Comparison of ENCODE assay signal across 20 mouse cellular contexts in the genomic region with DNA sequence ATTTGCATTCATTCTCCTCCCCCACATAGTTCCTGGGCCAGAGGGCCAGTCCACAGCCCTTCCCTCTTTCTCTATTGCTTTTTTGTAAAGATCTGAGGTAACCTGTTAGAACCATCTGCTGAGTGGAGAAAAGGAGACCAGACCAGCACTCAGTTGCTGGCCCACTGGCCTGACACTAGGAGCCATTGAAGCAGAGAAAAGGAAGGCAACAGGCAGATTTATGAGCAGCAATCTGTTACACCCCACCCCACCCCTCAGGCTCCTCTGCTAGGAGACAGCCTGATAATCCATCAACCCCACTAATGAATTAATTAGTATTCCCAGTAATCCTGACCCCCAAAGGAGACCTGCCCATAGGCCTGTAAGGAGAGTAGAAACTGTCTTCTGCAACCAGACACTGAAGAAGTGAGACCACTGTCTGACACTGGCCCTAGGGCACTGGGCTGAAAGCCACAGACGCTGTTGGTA. TPM values are rescaled to one million over a fixed set of nuclear protein-coding genes. Genes with fewer than 3 reads are reported as not detected.
DNase-seq lines count a peak whose midpoint lies in the region; ATAC-seq and TF ChIP-seq lines count a peak whose summit lies in the region.
"Had no signal": no experiment of that assay in that cellular context is flagged by ENCODE, and none has a peak within 500 bp of the region (broad histone marks: within the 10 kb centered on the region; RNA-seq: fewer than 3 reads in every experiment).

No protein-coding gene starts in this region.

- no peaks in the 10 kb centered on the region for H3K27me3 ChIP-seq in embryonic facial prominence, embryonic 10.5 days (replicated peaks; ENCODE audit: low read depth, poor library complexity, severe bottlenecking)
- no peaks in the 10 kb centered on the region for H3K27me3 ChIP-seq in hindbrain, embryonic 14.5 days (ENCODE audit: control insufficient read depth, insufficient read depth, low read length)
- H3K27me3 ChIP-seq in midbrain, embryonic 16.5 days (ENCODE audit: control insufficient read depth, insufficient read depth, low read depth, low read length): no peaks in the 10 kb centered on the region
- H3K27me3 ChIP-seq: embryonic facial prominence, embryonic 12.5 days; limb, embryonic 12.5 days had no signal

- peak; percentile 73 for DNase-seq in brain, embryonic 14.5 days (ENCODE audit: low read depth)
- peak; percentile 15 for DNase-seq in embryonic facial prominence, embryonic 10.5 days (ENCODE audit: low spot score)
- no peak for DNase-seq in hindbrain, embryonic 14.5 days (ENCODE audit: low spot score)
- DNase-seq in cerebellum, postnatal 25 days: no peak
- no peak for DNase-seq in thymus, postnatal 36 days
- no peak for DNase-seq in cerebellum, postnatal 36 days
- DNase-seq in left cerebral cortex, postnatal 36 days (ENCODE audit: low spot score in 2 of 2): no peak
- DNase-seq: adrenal gland, postnatal 14 days; heart, adult 18-20 months; kidney, adult 2 months; liver, postnatal 0 days; thymus, postnatal 4 days had no signal

- no peak overlapping the region for H3K4me3 ChIP-seq in embryonic facial prominence, embryonic 10.5 days
- no peak overlapping the region for H3K4me3 ChIP-seq in hindbrain, embryonic 14.5 days (replicated peaks; ENCODE audit: low read length)
- no peak overlapping the region for H3K4me3 ChIP-seq in midbrain, embryonic 16.5 days (ENCODE audit: low read depth, low read length)
- H3K4me3 ChIP-seq: embryonic facial prominence, embryonic 12.5 days; limb, embryonic 12.5 days had no signal

- H3K4me1 ChIP-seq in embryonic facial prominence, embryonic 10.5 days: peaks cover 12% of the 10 kb centered on the region; the same call in 1 of the 2 replicates
- H3K4me1 ChIP-seq in hindbrain, embryonic 14.5 days (replicated peaks; ENCODE audit: control insufficient read depth, insufficient read depth, low read length): 0 out of 2 replicates have a peak, but pooled peaks cover 4% of the 10 kb centered on the region
- no peaks in the 10 kb centered on the region; the same call in 1 of the 2 replicates for H3K4me1 ChIP-seq in midbrain, embryonic 16.5 days (ENCODE audit: control insufficient read depth, insufficient read depth, low read length)
- H3K4me1 ChIP-seq: embryonic facial prominence, embryonic 12.5 days; limb, embryonic 12.5 days had no signal

- H3K9me3 ChIP-seq in embryonic facial prominence, embryonic 10.5 days: no peaks in the 10 kb centered on the region
- H3K9me3 ChIP-seq in hindbrain, embryonic 14.5 days (ENCODE audit: control insufficient read depth, low read length): no peaks in the 10 kb centered on the region
- H3K9me3 ChIP-seq in midbrain, embryonic 16.5 days (replicated peaks; ENCODE audit: control insufficient read depth, low read length, poor library complexity, severe bottlenecking): no peaks in the 10 kb centered on the region
- H3K9me3 ChIP-seq: embryonic facial prominence, embryonic 12.5 days; G1E; limb, embryonic 12.5 days had no signal

- intact Hi-C loops in left cerebral cortex, postnatal 36 days (cut with DNase I): no loop called here

- no peak overlapping the region for H3K4me2 ChIP-seq in hindbrain, embryonic 14.5 days (replicated peaks)
- no peak overlapping the region for H3K4me2 ChIP-seq in midbrain, embryonic 16.5 days (ENCODE audit: low read length)
- H3K4me2 ChIP-seq: embryonic facial prominence, embryonic 12.5 days; limb, embryonic 12.5 days had no signal

- WGBS in embryonic facial prominence, embryonic 10.5 days: 15% methylated on average over 1 of the region's 1 CpGs
- WGBS in hindbrain, embryonic 14.5 days: 12% methylated on average over 1 of the region's 1 CpGs
- WGBS in midbrain, embryonic 16.5 days: 17% methylated on average over 1 of the region's 1 CpGs

- TF ChIP-seq CTCF in brain, embryonic 14.5 days (IDR thresholded peaks at IDR 0.05; ENCODE audit: borderline replicate concordance, extremely low read depth, insufficient read depth, insufficient read length): no peak

- no peak for TF ChIP-seq POLR2A in brain, embryonic 14.5 days (IDR thresholded peaks at IDR 0.05; ENCODE audit: borderline replicate concordance, extremely low read depth, insufficient read depth, insufficient read length, poor library complexity, severe bottlenecking)

- ATAC-seq in hindbrain, embryonic 14.5 days (ENCODE audit: low FRiP score): peak; percentile 78
- 0 out of 2 replicates have a peak, but pooled peaks have one; percentile 58 for ATAC-seq in midbrain, embryonic 16.5 days
- ATAC-seq: liver, postnatal 0 days had no signal

- no peak overlapping the region for H3K9ac ChIP-seq in hindbrain, embryonic 14.5 days
- H3K9ac ChIP-seq in midbrain, embryonic 16.5 days (ENCODE audit: low read depth, low read length): no peak overlapping the region
- H3K9ac ChIP-seq: embryonic facial prominence, embryonic 12.5 days; limb, embryonic 12.5 days; liver, postnatal 0 days had no signal

- H3K36me3 ChIP-seq in embryonic facial prominence, embryonic 10.5 days (replicated peaks): no peaks in the 10 kb centered on the region
- H3K36me3 ChIP-seq in hindbrain, embryonic 14.5 days (replicated peaks; ENCODE audit: control insufficient read depth, insufficient read depth): no peaks in the 10 kb centered on the region
- no peaks in the 10 kb centered on the region for H3K36me3 ChIP-seq in midbrain, embryonic 16.5 days (ENCODE audit: control insufficient read depth, insufficient read depth, low read length)
- H3K36me3 ChIP-seq: embryonic facial prominence, embryonic 12.5 days; G1E; limb, embryonic 12.5 days had no signal

- H3K27ac ChIP-seq in embryonic facial prominence, embryonic 10.5 days (replicated peaks): no peak overlapping the region
- no peak overlapping the region for H3K27ac ChIP-seq in hindbrain, embryonic 14.5 days
- no peak overlapping the region for H3K27ac ChIP-seq in midbrain, embryonic 16.5 days (ENCODE audit: low read length)
- H3K27ac ChIP-seq: embryonic facial prominence, embryonic 12.5 days; limb, embryonic 12.5 days had no signal

RNA-seq across cellular contexts. Expression of a gene that starts 2.0 kb away (rescaled TPM):
- polyA plus RNA-seq in brain, embryonic 14.5 days (2012; rRNA removed): 2.0 and 2.5 TPM in 2 replicates
- 5.9 and 13.1 TPM in 2 replicates for polyA plus RNA-seq in embryonic facial prominence, embryonic 10.5 days (2016; fragmentation: Nextera tagmentation; extraction: Ambion mirVana)
- 1.2 and 2.1 TPM in 2 replicates for polyA plus RNA-seq in hindbrain, embryonic 14.5 days (2014; fragmentation: Nextera tagmentation; extraction: Ambion mirVana)
- 1.9 and 2.8 TPM in 2 replicates for polyA plus RNA-seq in midbrain, embryonic 16.5 days (2015; fragmentation: Nextera tagmentation; extraction: Ambion mirVana)
- total RNA-seq in left cerebral cortex, postnatal 36 days (2021): under 1 TPM; 0.12 to 0.16 TPM
- total RNA-seq: heart, adult 18-20 months; heart, postnatal 25 days; megakaryocyte progenitor cell, adult 5-6 weeks had no signal
- polyA plus RNA-seq: C2C12; G1E; kidney, adult 2 months; liver, postnatal 0 days; stomach, embryonic 14.5 days had no signal

RNA-seq across cellular contexts. Expression of a gene that starts 40.7 kb away (rescaled TPM):
- 0.16 TPM in 1 of 2 replicates, not detected in the other for polyA plus RNA-seq in brain, embryonic 14.5 days (2012; rRNA removed)
- not detected in 2 replicates for polyA plus RNA-seq in embryonic facial prominence, embryonic 10.5 days (2016; fragmentation: Nextera tagmentation; extraction: Ambion mirVana)
- not detected in 2 replicates for polyA plus RNA-seq in hindbrain, embryonic 14.5 days (2014; fragmentation: Nextera tagmentation; extraction: Ambion mirVana)
- not detected in 2 replicates for polyA plus RNA-seq in midbrain, embryonic 16.5 days (2015; fragmentation: Nextera tagmentation; extraction: Ambion mirVana)
- 1 to 10 TPM; 1.7 to 2.9 TPM for total RNA-seq in left cerebral cortex, postnatal 36 days (2021)
- polyA plus RNA-seq: C2C12 had no signal

Comparison
In these comparisons a context has a peak if more than half of its experiments do, and no peak if none do; other contexts are left out.
1. DNase-seq: peak in brain, embryonic 14.5 days (single experiment) and embryonic facial prominence, embryonic 10.5 days (single experiment); none in hindbrain, embryonic 14.5 days (single experiment), cerebellum, postnatal 25 days (0 of 2), thymus, postnatal 36 days (0 of 2), cerebellum, postnatal 36 days (0 of 2) and left cerebral cortex, postnatal 36 days (0 of 2).